Mouse (Mus musculus): ENCODE data around the gene Olfr12. TPM values are rescaled to one million over a fixed set of nuclear protein-coding genes. Genes with fewer than 3 reads are reported as not detected.
A peak's percentile ranks its signal among the peaks of the same experiment; 100 is the strongest.

Olfr12 gene
- polyA plus RNA-seq, 1 experiment from 2014 or later, result not detected

GRCm38 (mm10) chr1:92614516-92614915, 3.1 kb upstream of the Olfr12 start:
- H3K4me2 ChIP-seq (ENCODE audit: low read length), result no peak overlapping the region
- no peaks in the 10 kb centered on the region for H3K9me3 ChIP-seq (ENCODE audit: control insufficient read depth, low read length)
- H3K4me1 ChIP-seq (replicated peaks; ENCODE audit: control insufficient read depth, insufficient read depth, low read length), result peaks cover 2% of the 10 kb centered on the region; the same call in 1 of the 2 replicates
- no peaks in the 10 kb centered on the region for H3K36me3 ChIP-seq (ENCODE audit: control insufficient read depth, insufficient read depth)
- no peak overlapping the region for H3K27ac ChIP-seq (ENCODE audit: low read length)
- H3K9ac ChIP-seq (replicated peaks; ENCODE audit: low read depth, low read length), result no peak overlapping the region
- H3K4me3 ChIP-seq (replicated peaks; ENCODE audit: low read length), result no peak overlapping the region
- H3K27me3 ChIP-seq (replicated peaks; ENCODE audit: control insufficient read depth, insufficient read depth, low read length), result no peaks in the 10 kb centered on the region
- 3% methylated on average over 1 of the region's 1 CpGs for WGBS
- ATAC-seq, result no peak

- Histone ChIP-seq H3K27me3 (replicated peaks; ENCODE audit: control insufficient read depth, insufficient read depth, low read length) (no peaks in the 10 kb centered on the region), H3K4me2 (ENCODE audit: low read length) (no peak overlapping the region), H3K27ac (ENCODE audit: low read length) (no peak overlapping the region), H3K4me1 (replicated peaks; ENCODE audit: control insufficient read depth, insufficient read depth, low read length) (peaks cover 2% of the 10 kb centered on the region; the same call in 1 of the 2 replicates), H3K9me3 (ENCODE audit: control insufficient read depth, low read length) (no peaks in the 10 kb centered on the region), H3K4me3 (replicated peaks; ENCODE audit: low read length) (no peak overlapping the region), H3K36me3 (ENCODE audit: control insufficient read depth, insufficient read depth) (no peaks in the 10 kb centered on the region), H3K9ac (replicated peaks; ENCODE audit: low read depth, low read length) (no peak overlapping the region)
- 74% methylated on average over 1 of the region's 1 CpGs for WGBS
- no peak for ATAC-seq
Measured at GRCm38 (mm10) chr1:92616046-92616445, 1.5 kb upstream of the Olfr12 start.

GRCm38 (mm10) chr1:92618360-92618759, 772 bp downstream of the Olfr12 start:
- ATAC-seq, result no peak
- Histone ChIP-seq H3K4me2 (ENCODE audit: low read length) (no peak overlapping the region), H3K4me1 (replicated peaks; ENCODE audit: control insufficient read depth, insufficient read depth, low read length) (peaks cover under 1% of the 10 kb centered on the region; the same call in 1 of the 2 replicates), H3K9me3 (ENCODE audit: control insufficient read depth, low read length) (no peaks in the 10 kb centered on the region), H3K4me3 (replicated peaks; ENCODE audit: low read length) (no peak overlapping the region), H3K36me3 (ENCODE audit: control insufficient read depth, insufficient read depth) (no peaks in the 10 kb centered on the region), H3K27me3 (replicated peaks; ENCODE audit: control insufficient read depth, insufficient read depth, low read length) (no peaks in the 10 kb centered on the region), H3K27ac (ENCODE audit: low read length) (no peak overlapping the region), H3K9ac (replicated peaks; ENCODE audit: low read depth, low read length) (no peak overlapping the region)
- 75% methylated on average over 4 of the region's 4 CpGs for WGBS

GRCm38 (mm10) chr1:92628227-92628626, 10.6 kb downstream of the Olfr12 start:
- 0 out of 2 replicates have a peak, but pooled peaks cover 5% of the 10 kb centered on the region for H3K27me3 ChIP-seq (replicated peaks; ENCODE audit: control insufficient read depth, insufficient read depth, low read length)
- no peak overlapping the region for H3K9ac ChIP-seq (replicated peaks; ENCODE audit: low read depth, low read length)
- no peak overlapping the region for H3K4me3 ChIP-seq (replicated peaks; ENCODE audit: low read length)
- WGBS, result 70% methylated on average over 4 of the region's 4 CpGs
- no peak for ATAC-seq
- H3K9me3 ChIP-seq (ENCODE audit: control insufficient read depth, low read length), result no peaks in the 10 kb centered on the region
- H3K4me1 ChIP-seq (replicated peaks; ENCODE audit: control insufficient read depth, insufficient read depth, low read length), result no peaks in the 10 kb centered on the region
- H3K27ac ChIP-seq (ENCODE audit: low read length), result no peak overlapping the region
- H3K36me3 ChIP-seq (ENCODE audit: control insufficient read depth, insufficient read depth), result no peaks in the 10 kb centered on the region
- H3K4me2 ChIP-seq (ENCODE audit: low read length), result no peak overlapping the region

- peaks cover 10% of the 10 kb centered on the region for H3K36me3 ChIP-seq (ENCODE audit: control insufficient read depth, insufficient read depth)
- H3K4me3 ChIP-seq (replicated peaks; ENCODE audit: low read length), result no peak overlapping the region
- 0 out of 2 replicates have a peak, but pooled peaks cover 3% of the 10 kb centered on the region for H3K27me3 ChIP-seq (replicated peaks; ENCODE audit: control insufficient read depth, insufficient read depth, low read length)
- no peaks in the 10 kb centered on the region for H3K9me3 ChIP-seq (ENCODE audit: control insufficient read depth, low read length)
- no peak overlapping the region for H3K9ac ChIP-seq (replicated peaks; ENCODE audit: low read depth, low read length)
- 54% methylated on average over 5 of the region's 5 CpGs for WGBS
- H3K4me1 ChIP-seq (replicated peaks; ENCODE audit: control insufficient read depth, insufficient read depth, low read length), result no peaks in the 10 kb centered on the region
- H3K27ac ChIP-seq (ENCODE audit: low read length), result no peak overlapping the region
- no peak overlapping the region for H3K4me2 ChIP-seq (ENCODE audit: low read length)
- no peak for ATAC-seq
Measured at GRCm38 (mm10) chr1:92632196-92632595, 14.6 kb downstream of the Olfr12 start.

- no peak overlapping the region for H3K9ac ChIP-seq (replicated peaks; ENCODE audit: low read depth, low read length)
- no peak for ATAC-seq
- 0 out of 2 replicates have a peak, but pooled peaks cover 3% of the 10 kb centered on the region for H3K27me3 ChIP-seq (replicated peaks; ENCODE audit: control insufficient read depth, insufficient read depth, low read length)
- no peak overlapping the region for H3K27ac ChIP-seq (ENCODE audit: low read length)
- no peak overlapping the region for H3K4me2 ChIP-seq (ENCODE audit: low read length)
- WGBS, result 74% methylated on average over 6 of the region's 6 CpGs
- H3K4me1 ChIP-seq (replicated peaks; ENCODE audit: control insufficient read depth, insufficient read depth, low read length), result no peaks in the 10 kb centered on the region
- no peak overlapping the region for H3K4me3 ChIP-seq (replicated peaks; ENCODE audit: low read length)
- peaks cover 10% of the 10 kb centered on the region for H3K36me3 ChIP-seq (ENCODE audit: control insufficient read depth, insufficient read depth)
- no peaks in the 10 kb centered on the region for H3K9me3 ChIP-seq (ENCODE audit: control insufficient read depth, low read length)
Measured at GRCm38 (mm10) chr1:92632948-92633347, 15.4 kb downstream of the Olfr12 start.

GRCm38 (mm10) chr1:92633726-92634125, 16.1 kb downstream of the Olfr12 start:
- H3K9me3 ChIP-seq (ENCODE audit: control insufficient read depth, low read length), result no peaks in the 10 kb centered on the region
- H3K4me2 ChIP-seq (ENCODE audit: low read length), result no peak overlapping the region
- H3K4me3 ChIP-seq (replicated peaks; ENCODE audit: low read length), result no peak overlapping the region
- H3K27me3 ChIP-seq (replicated peaks; ENCODE audit: control insufficient read depth, insufficient read depth, low read length), result 0 out of 2 replicates have a peak, but pooled peaks cover 3% of the 10 kb centered on the region
- H3K36me3 ChIP-seq (ENCODE audit: control insufficient read depth, insufficient read depth), result peaks cover 10% of the 10 kb centered on the region
- H3K4me1 ChIP-seq (replicated peaks; ENCODE audit: control insufficient read depth, insufficient read depth, low read length), result peaks cover under 1% of the 10 kb centered on the region; the same call in 1 of the 2 replicates
- H3K9ac ChIP-seq (replicated peaks; ENCODE audit: low read depth, low read length), result no peak overlapping the region
- ATAC-seq, result no peak
- 88% methylated on average over 8 of the region's 8 CpGs for WGBS
- H3K27ac ChIP-seq (ENCODE audit: low read length), result no peak overlapping the region

GRCm38 (mm10) chr1:92634569-92634968, 17.0 kb downstream of the Olfr12 start:
- Histone ChIP-seq H3K36me3 (ENCODE audit: control insufficient read depth, insufficient read depth) (peaks cover 10% of the 10 kb centered on the region), H3K27ac (ENCODE audit: low read length) (no peak overlapping the region), H3K9me3 (ENCODE audit: control insufficient read depth, low read length) (no peaks in the 10 kb centered on the region), H3K9ac (replicated peaks; ENCODE audit: low read depth, low read length) (no peak overlapping the region), H3K27me3 (replicated peaks; ENCODE audit: control insufficient read depth, insufficient read depth, low read length) (no peaks in the 10 kb centered on the region), H3K4me1 (replicated peaks; ENCODE audit: control insufficient read depth, insufficient read depth, low read length) (peaks cover 3% of the 10 kb centered on the region; the same call in 1 of the 2 replicates), H3K4me2 (ENCODE audit: low read length) (no peak overlapping the region), H3K4me3 (replicated peaks; ENCODE audit: low read length) (no peak overlapping the region)
- WGBS, result 100% methylated on average over 1 of the region's 1 CpGs
- ATAC-seq, result no peak

- 0 out of 2 replicates have a peak, but pooled peaks have one; percentile 20 for ATAC-seq
- H3K9ac ChIP-seq (replicated peaks; ENCODE audit: low read depth, low read length), result no peak overlapping the region
- H3K27me3 ChIP-seq (replicated peaks; ENCODE audit: control insufficient read depth, insufficient read depth, low read length), result no peaks in the 10 kb centered on the region
- H3K9me3 ChIP-seq (ENCODE audit: control insufficient read depth, low read length), result no peaks in the 10 kb centered on the region
- 45% methylated on average over 4 of the region's 4 CpGs for WGBS
- H3K36me3 ChIP-seq (ENCODE audit: control insufficient read depth, insufficient read depth), result peaks cover 10% of the 10 kb centered on the region
- peaks cover 6% of the 10 kb centered on the region for H3K4me1 ChIP-seq (replicated peaks; ENCODE audit: control insufficient read depth, insufficient read depth, low read length)
- H3K4me3 ChIP-seq (replicated peaks; ENCODE audit: low read length), result no peak overlapping the region
- H3K4me2 ChIP-seq (ENCODE audit: low read length), result no peak overlapping the region
- no peak overlapping the region for H3K27ac ChIP-seq (ENCODE audit: low read length)
Measured at GRCm38 (mm10) chr1:92634976-92635599, 17.5 kb downstream of the Olfr12 start.

All from forebrain, embryonic 16.5 days (tissue).